Mouse (Mus musculus) T-helper 1 cell (primary cell): ENCODE measurements around the gene Timp4.

Experiments used
- in situ Hi-C: fragments of 300-600 bp; cut with MboI, MseI; formaldehyde crosslinking; loops from one replicate; pipeline ENCODE4 v1.15.1; 2025; ENCODE audit warnings: high pct_unique_total_duplicates

Timp4 gene

DNA sequence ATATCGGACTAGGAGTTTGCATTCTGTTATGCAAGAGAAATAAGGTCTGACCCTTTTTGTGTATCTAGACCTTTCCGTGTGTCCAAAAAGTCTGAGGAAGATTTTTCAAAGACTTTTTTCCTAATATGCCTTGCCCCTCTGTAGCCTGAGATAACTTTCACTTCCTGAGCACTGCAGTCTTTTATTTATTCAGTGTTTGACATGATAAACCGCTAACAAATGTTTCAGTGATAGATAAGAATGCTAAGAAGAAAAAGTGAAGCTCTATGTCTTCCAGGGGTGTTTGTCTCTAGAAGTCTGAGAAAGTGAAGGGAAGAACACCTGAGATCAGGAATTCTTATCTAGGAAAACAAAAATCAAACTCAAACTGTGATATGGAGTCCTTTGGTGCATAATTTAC lies 51.3 kb downstream of the Timp4 start:
- in situ Hi-C loops, result no loop called here
